Mouse (Mus musculus) kidney, adult 11 months (tissue): ENCODE measurements around the gene Setd1a.
A peak's percentile ranks its signal among the peaks of the same experiment; 100 is the strongest.

Source experiments
- DNase-seq: peaks from one replicate; pipeline ENCODE4 v3.0.0; 2022

Setd1a gene

GRCm38 (mm10) chr7:127800435-127801009 is 24.1 kb downstream of the Setd1a start, which contains the start of gene Hsd3b7:
Hsd3b7 (plus strand) TSS chr7:127800604.
- peak; percentile 93 for DNase-seq

- DNase-seq: no peak
These were observed 24.6 kb downstream of the Setd1a start for GRCm38 (mm10) chr7:127801010-127801621.

- DNase-seq: no peak
These were observed 25.8 kb downstream of the Setd1a start for GRCm38 (mm10) chr7:127802313-127802712.

- no peak for DNase-seq
These were observed 32.4 kb downstream of the Setd1a start for GRCm38 (mm10) chr7:127808821-127809220.

GRCm38 (mm10) chr7:127809846-127810245 is 33.4 kb downstream of the Setd1a start:
- no peak for DNase-seq

- DNase-seq: no peak
These were observed 34.2 kb downstream of the Setd1a start for GRCm38 (mm10) chr7:127810650-127811049.

- no peak for DNase-seq
These were observed 34.8 kb downstream of the Setd1a start for GRCm38 (mm10) chr7:127811240-127811639.

- DNase-seq: no peak
These were observed 35.8 kb downstream of the Setd1a start for GRCm38 (mm10) chr7:127812292-127812691.

GRCm38 (mm10) chr7:127813821-127814220 is 37.4 kb downstream of the Setd1a start:
- DNase-seq: no peak

GRCm38 (mm10) chr7:127814241-127814921 is 37.9 kb downstream of the Setd1a start:
- peak; percentile 46 for DNase-seq

GRCm38 (mm10) chr7:127815116-127815665 is 38.7 kb downstream of the Setd1a start:
- DNase-seq: no peak

GRCm38 (mm10) chr7:127815954-127816821 is 39.7 kb downstream of the Setd1a start:
- peak; percentile 30 for DNase-seq

GRCm38 (mm10) chr7:127817053-127817452 is 40.6 kb downstream of the Setd1a start:
- DNase-seq: no peak

- no peak for DNase-seq
These were observed 41.3 kb downstream of the Setd1a start for GRCm38 (mm10) chr7:127817776-127818175.

- DNase-seq: no peak
These were observed 44.5 kb downstream of the Setd1a start for GRCm38 (mm10) chr7:127820836-127821509.

- DNase-seq: no peak
These were observed 46.0 kb downstream of the Setd1a start for GRCm38 (mm10) chr7:127822494-127822893.

- DNase-seq: no peak
These were observed 47.0 kb downstream of the Setd1a start for GRCm38 (mm10) chr7:127823236-127824171.

GRCm38 (mm10) chr7:127824176-127824871 is 47.9 kb downstream of the Setd1a start, which contains the start of the genes Stx4a and Stx1b:
Stx4a (plus strand) TSS chr7:127824294.
Stx1b (minus strand) TSS chr7:127824549.
- no peak for DNase-seq

- no peak for DNase-seq
These were observed 59.1 kb downstream of the Setd1a start for GRCm38 (mm10) chr7:127835550-127835949.

- no peak for DNase-seq
These were observed 61.0 kb downstream of the Setd1a start for GRCm38 (mm10) chr7:127837473-127837872.
